Mouse (Mus musculus) ES-E14 (cell line): ENCODE measurements around the gene Ppp6r2.

ENCODE experiments used
- MAFK ChIP-seq: IDR thresholded peaks from 2 replicates; pipeline ENCODE4 v1.6.1; 2014; ENCODE audit warnings: mild to moderate bottlenecking, low read depth, low read length, inconsistent platforms; ENCODE audit not compliant: insufficient read depth
- ZNF384 ChIP-seq: IDR thresholded peaks from 2 replicates; pipeline ENCODE4 v1.6.1; 2012; ENCODE audit warnings: low read depth, low read length, inconsistent platforms

DNA sequence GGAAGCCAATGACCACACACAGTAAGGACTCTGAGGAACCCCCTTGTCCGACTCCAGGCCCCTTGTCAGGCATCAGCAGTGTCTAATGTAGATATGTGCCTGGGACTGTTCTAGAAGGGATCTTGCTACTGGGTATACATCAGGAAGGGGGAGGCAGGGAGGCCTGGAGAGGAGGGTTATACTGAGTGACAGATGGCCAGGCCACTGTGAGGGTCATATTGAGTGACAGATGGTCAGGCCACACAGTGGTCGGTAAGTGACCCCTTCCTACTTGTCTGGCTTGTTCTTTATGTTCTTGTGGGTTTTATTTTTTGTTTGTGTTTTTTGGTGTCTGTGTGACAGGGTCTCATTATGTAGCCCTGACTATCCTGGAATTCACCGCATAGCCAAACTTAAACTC lies 64.1 kb downstream of the Ppp6r2 start:
- TF ChIP-seq MAFK (no peak), ZNF384 (no peak)
